Mouse (Mus musculus): ENCODE measurements around the gene Wdr81. TPM values are rescaled to one million over a fixed set of nuclear protein-coding genes. Genes with fewer than 3 reads are reported as not detected.

The Wdr81 gene
- total and polyA plus RNA-seq, 2 experiments: 14.4 to 20.3 TPM

GRCm38 (mm10) chr11:75455041-75455736 is 672 bp upstream of the Wdr81 start:
- TF ChIP-seq POLR2A (IDR thresholded peaks at IDR 0.05; ENCODE audit: extremely low read depth, insufficient read depth, low read length): no peak
- no peak for TF ChIP-seq CTCF (IDR thresholded peaks at IDR 0.05; ENCODE audit: low read depth, low read length)
- no peaks in the 10 kb centered on the region for H3K27me3 ChIP-seq (ENCODE audit: control insufficient read depth, insufficient read depth, low read length)
- peak overlapping the region; percentile 77 for H3K27ac ChIP-seq (replicated peaks; ENCODE audit: insufficient read depth, low read depth, low read length)
- no peaks in the 10 kb centered on the region for H3K36me3 ChIP-seq (ENCODE audit: control insufficient read depth, insufficient read depth, low read length)
- peaks cover 60% of the 10 kb centered on the region for H3K4me1 ChIP-seq (ENCODE audit: control insufficient read depth, insufficient read depth, low read length)
- WGBS: 64% methylated on average over 10 of the region's 10 CpGs
- H3K9ac ChIP-seq (ENCODE audit: low read depth, low read length): peak overlapping the region; percentile 51
- H3K4me3 ChIP-seq (ENCODE audit: insufficient read depth, low read depth, low read length): no peak overlapping the region
- no peak for DNase-seq (ENCODE audit: extremely low read depth, low read depth, low spot score)
- H3K79me2 ChIP-seq (ENCODE audit: control insufficient read depth, insufficient read depth, low read length): peaks cover 39% of the 10 kb centered on the region

GRCm38 (mm10) chr11:75452812-75453557 is 1.5 kb downstream of the Wdr81 start:
- Histone ChIP-seq H3K79me2 (ENCODE audit: control insufficient read depth, insufficient read depth, low read length) (peaks cover 44% of the 10 kb centered on the region), H3K27ac (replicated peaks; ENCODE audit: insufficient read depth, low read depth, low read length) (no peak overlapping the region), H3K4me3 (ENCODE audit: insufficient read depth, low read depth, low read length) (no peak overlapping the region), H3K9ac (ENCODE audit: low read depth, low read length) (peak overlapping the region; percentile 85; the same call in 1 of the 2 replicates), H3K4me1 (ENCODE audit: control insufficient read depth, insufficient read depth, low read length) (peaks cover 42% of the 10 kb centered on the region), H3K36me3 (ENCODE audit: control insufficient read depth, insufficient read depth, low read length) (peaks cover 13% of the 10 kb centered on the region; the same call in 1 of the 2 replicates), H3K27me3 (ENCODE audit: control insufficient read depth, insufficient read depth, low read length) (no peaks in the 10 kb centered on the region)
- TF ChIP-seq POLR2A (IDR thresholded peaks at IDR 0.05; ENCODE audit: extremely low read depth, insufficient read depth, low read length): no peak
- no peak for TF ChIP-seq CTCF (IDR thresholded peaks at IDR 0.05; ENCODE audit: low read depth, low read length)
- DNase-seq (ENCODE audit: extremely low read depth, low read depth, low spot score): no peak
- 88% methylated on average over 31 of the region's 31 CpGs for WGBS

GRCm38 (mm10) chr11:75452081-75452480 is 2.4 kb downstream of the Wdr81 start:
- no peak overlapping the region for H3K27ac ChIP-seq (replicated peaks; ENCODE audit: insufficient read depth, low read depth, low read length)
- no peak overlapping the region for H3K9ac ChIP-seq (ENCODE audit: low read depth, low read length)
- H3K4me3 ChIP-seq (ENCODE audit: insufficient read depth, low read depth, low read length): no peak overlapping the region
- no peak for TF ChIP-seq POLR2A (IDR thresholded peaks at IDR 0.05; ENCODE audit: extremely low read depth, insufficient read depth, low read length)
- no peak for TF ChIP-seq CTCF (IDR thresholded peaks at IDR 0.05; ENCODE audit: low read depth, low read length)
- WGBS: 89% methylated on average over 8 of the region's 8 CpGs
- peaks cover 44% of the 10 kb centered on the region for H3K79me2 ChIP-seq (ENCODE audit: control insufficient read depth, insufficient read depth, low read length)
- DNase-seq (ENCODE audit: extremely low read depth, low read depth, low spot score): no peak
- H3K27me3 ChIP-seq (ENCODE audit: control insufficient read depth, insufficient read depth, low read length): no peaks in the 10 kb centered on the region
- peaks cover 40% of the 10 kb centered on the region for H3K4me1 ChIP-seq (ENCODE audit: control insufficient read depth, insufficient read depth, low read length)
- H3K36me3 ChIP-seq (ENCODE audit: control insufficient read depth, insufficient read depth, low read length): peaks cover 17% of the 10 kb centered on the region; the same call in 1 of the 2 replicates

DNA sequence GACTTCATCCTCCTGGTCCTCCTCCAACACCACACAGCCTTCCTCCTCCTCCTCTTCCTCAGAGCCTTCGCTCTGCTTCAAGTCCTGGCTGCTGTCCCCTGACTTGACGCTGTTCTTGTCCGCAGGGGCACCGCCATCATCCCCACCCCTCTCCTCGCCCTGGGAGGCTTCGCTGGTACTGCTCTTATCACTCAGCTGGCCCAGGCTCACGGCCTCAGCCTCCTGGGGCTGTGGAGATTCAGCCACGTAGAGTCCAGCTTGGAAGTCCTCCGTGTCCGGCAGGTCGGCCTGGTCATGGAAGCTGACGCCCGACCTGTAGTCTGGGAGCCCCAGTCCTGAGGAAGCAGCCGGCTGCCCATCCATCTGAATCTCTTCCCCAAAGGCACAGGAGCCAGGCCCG is 3.6 kb downstream of the Wdr81 start:
- TF ChIP-seq CTCF (IDR thresholded peaks at IDR 0.05; ENCODE audit: low read depth, low read length) (no peak), POLR2A (IDR thresholded peaks at IDR 0.05; ENCODE audit: extremely low read depth, insufficient read depth, low read length) (no peak)
- WGBS: 87% methylated on average over 15 of the region's 15 CpGs
- Histone ChIP-seq H3K27ac (replicated peaks; ENCODE audit: insufficient read depth, low read depth, low read length) (no peak overlapping the region), H3K79me2 (ENCODE audit: control insufficient read depth, insufficient read depth, low read length) (peaks cover 44% of the 10 kb centered on the region), H3K9ac (ENCODE audit: low read depth, low read length) (peak overlapping the region; percentile 20; the same call in 1 of the 2 replicates), H3K27me3 (ENCODE audit: control insufficient read depth, insufficient read depth, low read length) (no peaks in the 10 kb centered on the region), H3K4me1 (ENCODE audit: control insufficient read depth, insufficient read depth, low read length) (peaks cover 39% of the 10 kb centered on the region), H3K4me3 (ENCODE audit: insufficient read depth, low read depth, low read length) (no peak overlapping the region), H3K36me3 (ENCODE audit: control insufficient read depth, insufficient read depth, low read length) (peaks cover 20% of the 10 kb centered on the region; the same call in 1 of the 2 replicates)
- DNase-seq (ENCODE audit: extremely low read depth, low read depth, low spot score): no peak

DNA sequence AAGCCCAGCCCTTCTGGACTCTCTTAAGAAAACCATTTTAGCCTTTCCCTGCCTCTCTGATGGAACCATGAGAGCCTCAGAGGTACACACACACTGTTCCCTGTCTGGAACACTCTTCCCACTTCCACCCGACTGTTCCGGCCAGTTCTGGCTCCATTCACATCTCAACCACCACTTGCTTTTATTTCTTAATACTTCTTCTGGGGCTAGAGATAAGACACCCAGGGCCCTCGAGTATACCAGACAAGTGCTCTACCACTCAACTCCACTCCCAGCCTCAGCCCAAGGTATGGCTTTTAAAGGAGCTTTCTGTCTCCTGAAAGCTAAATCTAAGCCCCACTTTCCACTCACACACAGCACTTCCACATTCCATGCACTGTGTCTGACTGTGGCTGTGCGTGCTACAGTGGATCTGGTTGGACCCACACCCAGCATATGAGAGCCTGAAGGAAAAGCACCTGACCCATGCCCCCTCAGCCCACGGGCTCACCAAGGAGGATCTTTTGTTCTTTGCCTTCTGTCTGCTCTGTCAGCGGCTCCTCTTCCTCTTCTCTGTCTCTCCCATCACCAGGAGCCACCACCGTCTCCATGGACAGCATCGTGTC is 4.1 kb downstream of the Wdr81 start:
- no peak overlapping the region for H3K27ac ChIP-seq (replicated peaks; ENCODE audit: insufficient read depth, low read depth, low read length)
- WGBS: 68% methylated on average over 8 of the region's 8 CpGs
- peaks cover 20% of the 10 kb centered on the region; the same call in 1 of the 2 replicates for H3K36me3 ChIP-seq (ENCODE audit: control insufficient read depth, insufficient read depth, low read length)
- TF ChIP-seq CTCF (IDR thresholded peaks at IDR 0.05; ENCODE audit: low read depth, low read length) (no peak), POLR2A (IDR thresholded peaks at IDR 0.05; ENCODE audit: extremely low read depth, insufficient read depth, low read length) (no peak)
- no peaks in the 10 kb centered on the region for H3K27me3 ChIP-seq (ENCODE audit: control insufficient read depth, insufficient read depth, low read length)
- H3K79me2 ChIP-seq (ENCODE audit: control insufficient read depth, insufficient read depth, low read length): peaks cover 44% of the 10 kb centered on the region
- peaks cover 39% of the 10 kb centered on the region for H3K4me1 ChIP-seq (ENCODE audit: control insufficient read depth, insufficient read depth, low read length)
- no peak overlapping the region for H3K4me3 ChIP-seq (ENCODE audit: insufficient read depth, low read depth, low read length)
- DNase-seq (ENCODE audit: extremely low read depth, low read depth, low spot score): no peak
- peak overlapping the region; percentile 20; the same call in 1 of the 2 replicates for H3K9ac ChIP-seq (ENCODE audit: low read depth, low read length)

All from liver, adult 2 months (tissue).